Mouse (Mus musculus) induced T-regulatory cell, adult 2 months (primary cell): Measurements from ENCODE around the gene Pcdh9.

ENCODE experiments used
- DNase-seq: peaks from one replicate; pipeline ENCODE4 v3.0.0-alpha.2; 2012; ENCODE audit warnings: low read depth

Pcdh9 gene

GRCm38 (mm10) chr14:93009147-93010064, 881.1 kb downstream of the Pcdh9 start:
- DNase-seq: no peak
